Mouse (Mus musculus) liver, postnatal 0 days (tissue): Measurements from ENCODE around the gene Nat9.

Experiments
- CTCF ChIP-seq: sonication (generic); IDR thresholded peaks from 2 replicates; pipeline ENCODE4 v1.5.1; 2016; ENCODE audit warnings: antibody characterized with exemption, low read depth
- EP300 ChIP-seq: IDR thresholded peaks from 2 replicates; pipeline ENCODE4 v1.6.1; 2016; ENCODE audit warnings: antibody characterized with exemption, low read depth, mild to moderate bottlenecking

- TF ChIP-seq CTCF (no peak), EP300 (no peak)
Observed at GRCm38 (mm10) chr11:115161578-115162204, 26.0 kb downstream of the Nat9 start.
